Mouse (Mus musculus) olfactory bulb, adult 2 months (tissue): ENCODE measurements around the gene Clpx. TPM values are rescaled to one million over a fixed set of nuclear protein-coding genes. Genes with fewer than 3 reads are reported as not detected.
"Not testable (repeated sequence)": the region's sequence is repeated elsewhere in the genome, so short reads cannot be mapped to it uniquely, and the experiment has no call there.

Source experiments
- H3K27ac ChIP-seq: fragments of 200-500 bp; 2 replicates; pipeline ENCODE4 v1.5.1; 2012; ENCODE audit warnings: low read depth, low read length; ENCODE audit not compliant: insufficient read depth
- H3K4me1 ChIP-seq: fragments of 200-500 bp; 2 replicates; pipeline ENCODE4 v1.6.1; 2012; ENCODE audit warnings: low read length; ENCODE audit not compliant: control insufficient read depth, insufficient read depth
- H3K4me3 ChIP-seq: fragments of 200-500 bp; 2 replicates; pipeline ENCODE4 v1.5.1; 2012; ENCODE audit warnings: mild to moderate bottlenecking, low read depth, low read length, moderate library complexity; ENCODE audit not compliant: insufficient read depth
- CTCF ChIP-seq: fragments of 200-500 bp; IDR thresholded peaks from 2 replicates; pipeline ENCODE4 v1.5.1; 2012; ENCODE audit warnings: low read depth, mild to moderate bottlenecking, low read length, moderate library complexity; ENCODE audit not compliant: insufficient read depth
- POLR2A ChIP-seq: fragments of 200-500 bp; IDR thresholded peaks from 2 replicates; pipeline ENCODE4 v1.6.1; 2012; ENCODE audit warnings: mild to moderate bottlenecking, low read depth, low read length, moderate library complexity; ENCODE audit not compliant: insufficient read depth
- WGBS: fragments of 180-500 bp; shearing (Covaris S2); methylation state at CpG from one replicate; pipeline ENCODE4 v1.1.7; 2018; 5-methylcytosine and 5-hydroxymethylcytosine counted together
- polyA plus RNA-seq: library from polyadenylated mRNA; stranded (reverse); fragments of >200 nt; gene quantifications from 2 replicates; pipeline ENCODE4 v1.2.4, GENCODE M21; 2012; ENCODE audit warnings: low replicate concordance; ENCODE audit not compliant: missing spikeins, insufficient read depth, insufficient read length

Clpx gene
- polyA plus RNA-seq, 1 experiment = not detected

DNA sequence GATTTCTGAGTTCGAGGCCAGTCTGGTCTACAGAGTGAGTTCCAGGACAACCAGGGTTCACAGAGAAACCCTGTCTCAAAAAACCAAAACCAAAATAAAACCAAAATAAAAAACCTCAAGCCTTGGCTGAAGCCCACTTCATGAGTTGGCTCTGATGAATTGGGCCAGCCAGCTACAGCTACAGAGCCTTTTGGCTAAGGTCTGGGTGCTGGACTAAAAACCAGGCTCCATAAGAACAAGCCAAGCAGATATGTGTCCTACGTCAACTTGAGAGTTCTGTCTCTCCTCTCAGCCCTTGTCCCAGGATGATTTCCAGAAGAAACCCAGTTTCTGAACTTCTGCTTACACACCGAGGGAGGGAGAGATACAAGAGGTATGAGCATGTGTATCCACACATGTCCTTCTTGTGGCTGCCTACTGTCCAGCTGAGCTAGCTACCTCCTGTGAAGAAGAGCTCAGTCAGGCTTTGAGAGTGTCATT lies 31.4 kb upstream of the Clpx start:
- TF ChIP-seq POLR2A = no peak
- TF ChIP-seq CTCF = no peak

DNA sequence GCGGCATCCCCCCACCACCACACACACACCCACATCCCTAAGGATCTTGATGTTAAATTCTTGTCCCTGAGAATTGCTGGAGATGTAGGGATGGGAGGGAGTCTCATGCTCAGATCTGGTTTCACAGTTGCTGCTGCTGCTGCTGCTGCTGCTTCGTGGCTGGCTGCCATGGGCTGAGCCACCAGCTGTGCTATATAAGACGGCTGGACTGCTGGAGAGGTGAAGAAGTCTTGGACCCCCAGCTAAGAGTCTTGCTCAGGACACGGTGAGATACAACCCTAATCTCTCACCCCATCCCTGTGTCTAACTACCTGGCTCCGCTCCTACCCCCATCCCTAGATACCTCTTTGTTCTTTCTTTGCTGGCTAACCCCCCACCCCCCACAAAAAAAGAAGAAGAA lies 29.1 kb upstream of the Clpx start, which contains the start of gene Cilp:
Gene Cilp, plus strand, starts transcription at position 222 of the 400 bp plus-strand sequence.
- Histone ChIP-seq H3K4me1 (peaks cover 12% of the 10 kb centered on the region), H3K4me3 (no peak within 1 kb of the TSS), H3K27ac (no peak within 1 kb of the TSS)
- TF ChIP-seq CTCF = no peak
- TF ChIP-seq POLR2A = no peak
- 57% methylated on average over 5 of the region's 5 CpGs for WGBS

More for the DNA sequence above, 31.4 kb upstream of the Clpx start:
- Histone ChIP-seq H3K4me1 (peaks cover 7% of the 10 kb centered on the region), H3K4me3 (no peak overlapping the region), H3K27ac (no peak overlapping the region)
- WGBS = 87% methylated on average over 3 of the region's 3 CpGs

DNA sequence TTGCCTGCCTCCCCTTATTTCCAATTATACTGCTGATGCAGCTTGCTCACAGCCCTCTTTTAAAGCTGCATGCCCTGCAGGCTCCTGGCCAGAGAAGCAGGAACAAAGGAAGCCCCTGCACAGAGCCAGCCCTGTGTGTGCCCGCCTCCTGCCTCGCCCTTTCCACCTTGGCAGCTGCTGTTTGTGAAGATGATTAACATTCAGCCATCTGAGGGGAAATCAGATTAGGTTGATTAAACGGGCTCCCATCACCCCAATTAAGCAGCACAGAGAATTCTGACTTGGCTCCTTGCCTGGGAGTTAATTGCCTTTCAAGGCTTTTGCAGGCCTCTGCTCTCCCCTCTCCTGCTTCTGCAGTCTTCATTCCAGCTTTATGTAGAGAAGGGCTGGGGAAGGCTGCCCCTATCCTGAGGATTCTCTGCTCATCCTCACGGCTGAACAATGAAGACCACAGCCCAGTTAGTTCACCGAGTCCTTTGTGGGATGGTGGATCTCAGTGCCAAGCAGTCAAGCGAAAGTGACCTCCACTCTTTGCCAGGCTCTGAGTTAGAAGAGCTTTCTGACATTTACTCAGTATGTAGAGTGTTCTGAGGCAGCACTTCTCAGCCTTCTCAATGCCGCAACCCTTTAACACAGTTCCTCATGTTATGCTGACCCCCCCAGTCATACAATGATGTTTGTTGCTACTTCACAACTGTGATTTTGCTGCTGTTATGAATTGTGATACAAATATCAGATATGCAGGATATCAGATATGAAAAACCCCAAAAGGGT lies 26.1 kb upstream of the Clpx start:
- H3K27ac ChIP-seq = peak overlapping the region; percentile 41; the same call in 1 of the 2 replicates

DNA sequence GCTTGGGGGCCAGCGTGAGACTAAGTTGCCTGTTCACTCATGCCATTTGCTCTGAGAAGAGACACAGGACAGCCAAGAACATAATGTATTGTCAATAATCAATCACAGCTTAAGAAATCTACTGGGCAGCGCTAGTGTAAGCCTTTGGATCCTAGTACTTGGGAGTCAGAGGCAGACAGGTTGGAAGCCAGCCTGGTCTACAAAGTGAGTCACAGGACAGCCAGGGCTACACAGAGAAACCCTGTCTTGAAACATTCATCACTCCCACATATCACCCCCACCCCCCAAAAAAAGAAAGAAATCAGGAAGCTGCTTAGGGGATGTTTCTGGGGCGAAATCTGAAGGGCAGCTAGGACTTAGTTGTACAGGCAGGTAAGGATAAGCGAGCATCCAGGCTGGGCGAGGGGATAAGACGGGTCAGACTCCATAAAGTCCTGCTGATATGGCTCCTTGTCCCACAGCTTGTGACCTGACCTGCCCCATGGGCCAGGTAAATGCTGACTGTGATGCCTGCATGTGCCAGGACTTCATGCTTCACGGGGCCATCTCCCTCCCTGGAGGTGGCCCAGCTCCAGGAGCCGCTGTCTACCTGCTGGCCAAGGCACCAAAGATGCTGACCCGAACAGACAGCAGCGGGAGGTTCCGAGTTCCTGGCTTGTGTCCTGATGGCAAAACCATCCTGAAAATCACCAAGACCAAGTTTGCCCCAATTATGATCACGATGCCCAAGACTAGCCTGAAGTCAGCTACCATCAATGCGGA lies 20.8 kb upstream of the Clpx start:
- Histone ChIP-seq H3K27ac (no peak overlapping the region), H3K4me3 (no peak overlapping the region), H3K4me1 (no peaks in the 10 kb centered on the region)
- 94% methylated on average over 13 of the region's 13 CpGs for WGBS
- no peak for TF ChIP-seq POLR2A
- TF ChIP-seq CTCF = no peak

More for the DNA sequence above, 26.1 kb upstream of the Clpx start:
- peaks cover 12% of the 10 kb centered on the region for H3K4me1 ChIP-seq
- no peak overlapping the region for H3K4me3 ChIP-seq
- 32% methylated on average over 7 of the region's 7 CpGs for WGBS
- TF ChIP-seq CTCF (no peak), POLR2A (no peak)

DNA sequence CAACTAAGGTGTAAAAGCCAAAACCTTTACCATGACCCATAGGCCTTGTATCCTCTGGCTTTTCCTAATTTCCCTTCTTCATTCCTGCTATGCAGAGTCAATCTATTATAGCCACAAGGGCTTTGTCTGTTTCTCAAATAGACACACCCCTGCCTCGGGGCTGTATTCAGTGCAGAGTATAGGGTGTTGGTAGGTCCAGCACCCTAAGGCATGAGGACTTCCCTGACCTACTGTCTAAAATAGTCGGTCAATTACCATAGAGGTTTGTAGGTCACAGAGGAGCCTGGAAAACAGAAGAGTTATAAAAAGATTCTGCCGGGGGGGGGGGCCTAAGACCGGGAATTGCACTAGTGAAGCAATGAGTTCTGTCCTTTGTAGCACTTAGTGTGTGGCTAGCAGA lies 20.2 kb upstream of the Clpx start:
- Histone ChIP-seq H3K4me3 (no peak overlapping the region), H3K27ac (no peak overlapping the region), H3K4me1 (no peaks in the 10 kb centered on the region)
- no peak for TF ChIP-seq CTCF
- WGBS = 68% methylated on average over 4 of the region's 4 CpGs

DNA sequence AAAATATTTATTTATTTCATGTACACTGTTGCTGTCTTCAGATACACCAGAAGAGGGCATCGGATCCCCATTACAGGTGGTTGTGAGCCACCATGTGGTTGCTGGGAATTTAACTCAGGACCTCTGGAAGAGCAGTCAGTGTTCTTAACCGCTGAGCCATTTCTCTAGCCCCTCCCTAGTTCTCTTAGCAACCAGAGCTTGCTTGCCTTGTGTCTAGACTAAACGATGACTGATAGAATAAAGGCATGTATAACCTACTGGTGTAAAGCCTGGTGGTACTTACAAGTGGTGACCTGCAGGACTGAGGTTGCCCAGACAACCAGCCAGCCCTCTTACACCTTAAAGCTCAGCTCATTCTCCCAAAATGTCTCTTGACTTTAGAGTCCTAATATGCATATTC lies 19.2 kb upstream of the Clpx start:
- H3K4me1 ChIP-seq, H3K27ac ChIP-seq, H3K4me3 ChIP-seq: not testable (repeated sequence)
- WGBS = 75% methylated on average over 3 of the region's 3 CpGs

DNA sequence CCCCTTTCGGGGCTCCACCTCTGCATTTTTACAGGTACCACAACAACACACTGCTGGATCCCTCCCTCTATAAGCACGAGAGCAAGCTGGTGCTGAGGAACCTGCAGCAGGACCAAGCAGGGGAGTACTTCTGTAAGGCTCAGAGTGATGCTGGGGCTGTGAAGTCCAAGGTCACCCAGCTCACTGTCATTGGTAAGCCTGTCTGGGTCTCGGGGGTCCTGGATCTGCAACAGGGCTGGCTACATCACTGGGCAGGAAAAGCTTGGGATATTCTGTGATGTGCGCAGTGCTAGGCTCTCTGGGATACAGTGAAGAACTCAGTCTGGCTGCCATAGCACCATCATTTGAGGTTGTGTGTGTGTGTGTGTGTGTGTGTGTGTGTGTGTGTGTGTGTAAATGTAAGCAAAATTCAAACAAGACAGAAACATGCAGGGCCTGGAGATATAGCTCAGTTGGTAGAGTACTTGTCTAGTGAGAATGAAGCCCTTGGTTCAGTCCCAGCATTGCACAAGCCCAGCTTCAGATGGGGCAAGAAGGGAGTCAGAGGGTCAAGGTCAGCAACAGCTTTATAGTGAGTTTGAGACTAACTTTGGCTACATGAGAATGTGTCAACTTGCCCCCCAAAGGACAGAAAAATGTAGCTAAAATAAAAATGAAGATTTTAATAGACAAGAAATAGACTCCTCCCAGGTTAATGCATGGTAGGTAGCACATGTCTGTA lies 18.1 kb upstream of the Clpx start:
- Histone ChIP-seq H3K4me1 (no peaks in the 10 kb centered on the region), H3K4me3 (no peak overlapping the region), H3K27ac (no peak overlapping the region)
- 84% methylated on average over 4 of the region's 4 CpGs for WGBS
- TF ChIP-seq CTCF = no peak
- TF ChIP-seq POLR2A = no peak

DNA sequence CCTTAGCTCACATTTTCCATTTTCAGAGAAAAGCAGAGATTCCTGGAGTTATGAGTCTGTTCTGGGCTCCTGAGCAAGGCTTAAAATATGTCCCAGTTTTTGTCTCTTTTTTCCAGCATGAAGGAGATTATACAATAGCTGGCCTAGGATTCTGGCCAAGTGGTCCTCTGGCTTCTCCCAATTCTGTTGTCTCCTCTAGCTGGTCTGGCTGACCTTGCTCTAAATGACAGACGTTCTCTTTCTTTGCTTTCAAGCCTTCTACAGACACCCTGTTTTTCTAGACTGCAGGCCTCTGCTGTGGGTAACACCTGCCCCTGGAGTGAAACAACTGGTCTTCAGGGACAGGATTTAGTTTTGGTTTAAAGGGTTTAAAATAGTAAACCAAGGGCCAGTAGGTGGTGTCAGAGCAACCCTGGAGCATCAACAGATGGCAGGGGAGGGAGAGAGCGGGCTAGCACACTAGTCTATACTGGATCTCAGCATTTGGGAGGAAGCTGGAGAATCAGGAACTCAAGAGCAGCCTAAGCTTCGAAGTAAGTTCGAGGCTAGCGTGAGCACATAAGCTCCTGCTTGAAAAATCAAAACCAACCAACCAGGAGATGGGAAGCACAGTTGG lies 12.4 kb upstream of the Clpx start:
- 84% methylated on average over 5 of the region's 5 CpGs for WGBS
- Histone ChIP-seq H3K27ac (no peak overlapping the region), H3K4me1 (no peaks in the 10 kb centered on the region)

More for the DNA sequence above, 12.4 kb upstream of the Clpx start:
- TF ChIP-seq POLR2A (no peak), CTCF (no peak)
- no peak overlapping the region for H3K4me3 ChIP-seq
